Mouse (Mus musculus): ENCODE measurements at regions not wholly inside any gene's neighbourhood (a gene's known extent, or its start where the extent isn't known, plus 50 kb on each side); places are given as distances from the start of the nearest gene placed in this dataset.

DNA sequence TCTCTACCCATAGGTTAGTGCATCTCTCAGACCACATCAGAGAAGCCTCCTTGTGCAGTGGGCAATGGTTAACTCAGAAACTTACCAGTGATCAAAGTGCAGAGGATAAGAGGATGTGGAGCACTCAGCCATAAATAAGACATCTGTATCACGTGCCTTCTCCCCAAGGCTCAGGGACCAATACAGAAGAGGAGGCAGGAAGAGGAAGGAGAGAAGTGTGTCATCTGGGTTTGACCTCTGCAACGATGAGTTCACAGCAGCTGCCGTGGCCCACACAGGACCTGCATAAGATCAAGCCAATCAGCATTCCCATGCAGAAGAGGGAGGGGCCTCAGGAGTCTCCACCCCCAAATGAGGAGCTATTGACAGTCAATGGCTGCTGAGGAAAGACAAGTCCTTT is 252.8 kb downstream of the Gm12728 start:
- DNase-seq (ENCODE audit: low read depth), result no peak

DNA sequence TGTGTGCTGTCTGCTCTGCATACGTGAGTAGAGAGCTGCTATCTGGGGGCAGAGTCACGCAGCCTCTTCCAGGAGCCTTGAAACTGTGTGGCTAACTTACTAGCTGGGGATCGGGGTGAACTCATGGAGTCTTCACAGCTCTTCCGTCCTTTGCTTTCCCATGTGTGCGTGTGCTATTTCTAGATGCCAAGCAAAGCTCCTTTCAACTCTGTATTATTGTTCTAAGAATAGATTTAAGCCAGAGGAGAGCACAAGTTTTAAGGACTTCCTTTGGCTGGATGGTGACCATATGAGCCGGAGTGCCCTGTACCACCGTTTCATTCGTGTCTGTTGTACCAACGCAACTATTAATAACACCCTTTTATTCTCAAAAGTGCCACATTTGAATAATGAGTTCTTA is 254.0 kb downstream of the Gm12728 start:
- DNase-seq (ENCODE audit: low read depth), result no peak

DNA sequence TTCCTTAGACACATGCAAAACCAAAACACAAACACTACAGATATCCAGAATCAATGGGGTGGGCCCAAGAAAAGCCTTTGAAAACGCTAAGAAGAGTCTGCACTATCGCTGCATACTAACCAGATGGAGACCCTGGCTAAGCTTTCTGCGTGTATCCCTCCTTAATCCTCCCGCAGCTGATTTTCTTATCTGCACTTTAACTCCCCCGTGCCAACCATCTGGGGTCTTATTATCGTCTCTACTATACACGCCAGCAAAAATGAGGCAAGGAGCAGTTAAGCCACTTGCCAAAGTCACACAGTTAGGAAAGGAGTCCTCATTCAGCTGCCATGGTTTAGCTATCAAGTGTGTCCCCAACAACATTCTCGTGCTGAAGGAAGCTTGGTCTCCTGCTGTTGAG is 258.4 kb downstream of the Gm12728 start:
- DNase-seq (ENCODE audit: low read depth), result no peak

DNA sequence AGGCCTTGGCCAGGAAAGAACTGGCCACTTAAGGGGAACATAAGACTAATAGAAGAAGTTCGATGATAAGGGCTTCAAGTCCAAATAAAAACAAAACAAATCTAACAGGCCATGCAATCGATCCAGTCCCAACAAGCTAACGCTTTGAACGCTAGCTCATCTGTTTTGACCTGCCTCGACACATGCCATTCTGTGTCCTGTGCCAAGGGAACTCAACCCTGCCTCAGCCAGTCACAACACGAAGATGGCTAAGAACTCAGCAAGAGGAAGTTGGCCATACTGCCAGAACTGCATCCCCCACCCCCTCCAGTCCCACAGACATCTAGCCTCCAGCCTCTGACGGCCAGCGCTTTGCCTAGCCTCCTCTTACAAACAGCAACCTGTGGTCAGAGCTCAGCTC is 259.1 kb downstream of the Gm12728 start:
- DNase-seq (ENCODE audit: low read depth), result no peak

DNA sequence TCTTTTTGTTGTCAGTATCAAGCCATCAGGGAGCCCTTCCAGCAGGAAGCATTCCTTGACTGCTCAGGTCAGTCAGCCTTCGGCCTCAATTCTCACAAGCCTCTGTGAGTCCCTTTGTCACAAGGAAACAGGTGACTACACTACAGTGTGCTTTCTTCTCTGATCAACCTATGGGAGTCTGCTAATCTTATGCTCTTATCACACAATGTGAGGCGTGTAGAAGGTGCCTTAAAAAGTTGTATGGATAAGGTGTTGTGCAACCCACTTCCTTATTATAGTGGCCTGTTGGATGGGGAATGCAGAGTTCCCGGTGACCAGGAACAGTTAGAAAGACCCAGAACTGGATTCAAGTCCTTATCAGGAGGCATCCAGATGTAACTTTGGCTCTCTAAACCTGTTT is 260.2 kb downstream of the Gm12728 start:
- no peak for DNase-seq (ENCODE audit: low read depth)

DNA sequence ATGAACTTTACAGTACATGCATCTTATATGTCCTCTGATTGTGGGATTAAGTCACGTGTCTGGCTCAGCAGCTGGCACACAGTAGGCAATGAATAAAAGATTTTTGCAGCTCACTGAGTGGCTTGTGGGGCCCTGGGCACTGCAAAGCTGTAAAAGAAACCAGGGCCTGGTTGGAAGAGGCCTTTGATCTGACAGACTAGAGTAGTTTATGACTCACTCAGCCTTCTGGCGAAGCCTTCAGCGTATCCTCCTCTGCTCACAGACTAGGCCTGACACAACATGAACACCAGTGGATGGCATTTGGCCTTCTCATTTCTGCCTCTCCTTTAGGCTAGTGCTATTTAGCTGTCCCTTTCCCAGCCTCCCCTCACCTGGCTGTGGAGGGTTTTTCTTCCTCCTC is 260.6 kb downstream of the Gm12728 start:
- no peak for DNase-seq (ENCODE audit: low read depth)

DNA sequence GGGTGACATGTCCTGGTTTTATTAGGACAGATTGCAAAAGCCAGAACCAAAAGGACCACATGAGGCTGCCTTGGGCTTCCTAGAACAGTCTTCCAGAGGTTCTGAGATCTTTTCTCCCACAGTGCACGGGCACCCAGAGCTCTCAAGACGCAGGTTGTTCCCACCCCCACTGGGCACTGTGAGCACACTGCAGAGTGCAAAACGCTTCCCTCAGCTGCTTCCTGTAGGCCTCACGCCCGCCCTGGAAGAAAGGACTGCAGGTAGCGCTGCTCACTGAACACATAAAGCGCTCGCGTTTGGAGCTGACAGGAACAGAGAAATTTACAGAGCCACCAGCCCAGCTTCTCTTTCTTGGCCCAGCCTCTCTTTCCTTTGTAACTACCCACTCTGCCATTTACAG is 262.5 kb upstream of the Usp24 start:
- DNase-seq (ENCODE audit: low read depth), result no peak

DNA sequence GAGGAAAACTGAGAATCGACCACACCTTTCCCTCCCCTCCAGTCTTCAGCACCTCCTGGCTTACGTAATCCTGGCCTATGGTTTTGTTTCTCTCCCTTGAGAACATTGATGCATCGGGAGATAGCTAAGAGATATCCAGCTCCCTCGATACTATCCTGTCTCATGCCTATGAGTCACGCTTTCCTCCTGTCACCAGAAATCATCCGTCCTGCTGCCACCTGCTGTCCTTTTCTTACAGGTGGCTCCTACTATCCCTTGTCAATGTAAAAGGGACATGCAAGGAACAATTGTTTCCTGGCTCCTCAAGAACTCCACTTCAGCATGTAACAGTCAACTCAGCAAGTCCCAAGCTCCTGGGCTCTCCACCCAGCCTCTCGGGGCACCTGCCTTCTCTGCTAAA is 261.7 kb upstream of the Usp24 start:
- no peak for DNase-seq (ENCODE audit: low read depth)

DNA sequence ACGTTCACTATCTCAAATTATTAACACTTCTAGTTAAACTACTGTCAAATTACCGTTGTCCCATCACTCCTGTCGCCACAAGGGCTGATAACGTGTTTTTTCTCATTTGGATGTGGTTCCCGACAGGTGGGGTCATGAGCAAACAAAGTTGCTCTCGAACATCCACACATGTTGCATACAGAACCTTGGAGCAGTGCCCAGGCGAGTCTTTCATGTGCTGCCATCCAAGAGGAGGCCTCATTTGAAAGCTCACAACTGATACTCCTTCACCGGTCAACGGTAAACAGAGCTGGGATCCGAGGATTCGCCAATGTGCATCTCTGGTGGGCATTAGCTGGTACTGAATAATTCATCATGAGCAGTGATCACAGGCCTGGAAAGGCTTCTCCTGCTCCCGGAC is 253.4 kb upstream of the Usp24 start:
- DNase-seq (ENCODE audit: low read depth), result no peak

DNA sequence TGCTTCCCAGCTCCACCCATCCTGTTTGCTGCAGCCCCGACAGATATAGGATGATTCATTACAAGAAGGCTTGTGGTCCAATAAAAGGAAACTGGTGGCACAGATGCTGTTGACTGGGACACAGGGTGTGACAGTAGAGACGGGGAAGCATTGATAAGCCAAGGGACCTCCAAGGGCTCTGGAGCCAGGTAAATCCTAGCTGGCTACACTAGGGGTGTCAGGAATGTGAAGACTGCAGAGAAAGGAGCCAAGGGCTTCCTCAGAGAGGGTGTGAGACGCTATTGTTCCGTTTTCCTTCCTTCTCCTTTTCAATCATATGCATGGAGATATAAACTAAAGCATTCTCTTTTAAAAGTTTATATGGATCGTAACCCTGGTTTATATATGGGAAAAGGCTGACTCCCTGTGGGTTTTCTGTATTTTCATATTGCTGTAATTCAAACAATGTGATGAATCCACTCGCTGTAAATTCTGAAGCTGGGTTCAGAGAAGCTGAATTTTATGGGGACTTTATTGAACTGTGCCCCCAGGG is 252.1 kb upstream of the Usp24 start:
- DNase-seq (ENCODE audit: low read depth), result no peak

DNA sequence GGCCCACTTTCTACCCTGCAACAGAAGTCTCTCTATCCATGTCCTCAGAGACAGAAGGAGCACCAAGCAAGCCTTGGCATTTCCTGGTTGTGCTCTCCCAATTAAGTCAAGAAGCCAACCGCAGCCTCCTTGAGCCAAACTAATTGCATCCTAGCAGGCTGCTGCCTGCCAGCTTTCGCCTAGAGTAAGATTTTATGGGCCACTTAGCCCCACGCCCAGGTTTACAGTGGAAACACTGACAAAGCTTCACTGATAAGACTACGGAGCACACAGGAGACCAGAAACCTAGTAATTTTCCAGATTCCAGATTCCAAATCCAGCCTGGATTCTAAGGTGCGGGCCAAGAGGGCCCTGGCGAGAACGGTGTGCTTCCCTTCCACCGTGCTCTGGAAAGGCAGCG is 249.0 kb upstream of the Usp24 start:
- DNase-seq (ENCODE audit: low read depth), result no peak

DNA sequence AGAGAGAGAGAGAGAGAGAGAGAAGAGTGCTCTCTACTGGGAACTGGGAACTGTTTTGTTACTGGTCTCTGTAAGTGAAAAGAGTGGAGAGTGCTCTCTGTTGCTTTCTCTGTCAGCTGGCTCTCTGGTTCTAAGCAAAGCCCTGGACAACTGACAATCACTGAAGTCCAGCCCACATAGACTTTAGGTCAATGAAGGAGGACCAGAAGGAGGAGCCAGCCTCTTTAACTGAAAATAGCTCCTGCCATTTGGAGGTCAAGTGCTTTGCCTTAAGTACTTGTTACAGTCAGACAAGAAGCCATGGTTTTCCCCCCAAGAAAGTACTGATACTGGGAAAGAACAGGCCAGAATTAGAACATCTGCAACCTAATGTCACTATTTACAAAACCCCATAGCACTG is 232.5 kb upstream of the Usp24 start:
- no peak for DNase-seq (ENCODE audit: low read depth)

DNA sequence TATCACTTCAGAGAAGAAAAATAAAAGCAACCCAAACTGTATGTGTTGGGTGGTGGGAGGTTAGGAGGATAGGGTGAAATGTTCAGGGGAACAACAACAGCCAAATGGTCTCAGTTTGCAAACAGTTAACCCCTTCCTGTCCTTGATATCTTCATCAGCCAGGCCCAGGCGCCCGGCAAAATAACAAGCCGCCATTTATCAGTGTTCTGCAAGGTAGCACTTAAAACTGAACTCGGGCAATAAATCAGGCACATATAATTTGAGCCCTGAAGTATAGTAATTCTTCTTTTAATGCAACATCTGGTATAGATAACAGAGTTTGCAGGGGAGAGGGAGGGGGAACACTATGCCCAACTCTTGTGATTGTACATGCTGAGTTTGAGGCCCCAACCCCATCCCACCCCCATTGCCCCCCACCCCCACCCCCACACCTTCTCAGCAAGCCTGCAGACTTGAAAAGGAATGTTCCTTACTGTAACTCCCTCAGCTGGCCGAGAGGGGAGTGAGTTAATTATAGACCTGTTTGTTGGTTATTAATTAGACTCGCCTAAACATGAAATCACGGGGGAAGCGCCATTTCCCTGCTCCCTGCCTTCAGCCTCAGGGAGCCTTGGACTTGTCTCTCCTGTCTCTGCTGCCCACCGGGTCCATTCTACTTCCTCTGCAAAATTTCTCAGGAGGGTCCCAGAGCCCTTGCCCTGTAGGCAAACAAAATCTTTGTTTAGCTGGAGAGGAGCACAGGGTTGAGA is 223.9 kb upstream of the Usp24 start:
- no peak for DNase-seq (ENCODE audit: low read depth)

DNA sequence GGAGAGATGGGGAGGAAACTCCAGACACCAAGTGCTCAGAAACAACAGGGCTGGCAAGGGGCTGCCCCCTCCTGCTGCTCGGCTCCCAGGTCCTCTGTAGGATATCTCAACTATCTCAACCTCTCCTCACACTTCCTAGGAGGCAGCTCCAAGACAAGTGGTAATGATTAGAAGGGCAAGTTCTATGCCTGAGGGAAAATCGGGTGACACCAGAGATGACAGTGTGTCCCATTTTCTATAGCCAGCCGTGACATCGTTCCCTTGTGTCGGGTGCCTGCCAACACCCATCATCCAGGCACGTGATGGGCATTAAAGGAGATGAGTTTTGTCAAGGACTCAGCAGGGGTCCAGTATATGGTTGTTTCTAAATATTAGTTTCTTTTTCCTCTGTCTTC is 223.3 kb upstream of the Usp24 start:
- DNase-seq (ENCODE audit: low read depth), result no peak

DNA sequence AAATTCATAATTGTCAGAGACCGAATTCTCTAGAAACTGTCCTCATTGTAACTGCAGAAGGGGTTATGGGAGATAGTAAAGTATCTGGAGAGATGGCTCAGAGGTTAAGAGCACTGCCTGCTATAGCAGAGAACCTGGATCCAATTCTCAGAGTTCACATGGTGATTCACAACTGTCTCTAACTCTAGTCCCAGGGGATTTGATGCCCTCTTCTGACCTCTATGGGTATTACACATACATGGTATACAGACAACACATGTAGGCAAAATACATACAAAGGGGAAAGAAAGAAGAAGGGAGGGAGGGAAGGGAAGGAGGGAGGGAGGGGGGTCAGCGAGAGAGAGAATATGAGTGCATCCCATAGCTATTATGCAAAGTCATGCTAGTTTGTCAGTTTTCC is 222.8 kb upstream of the Usp24 start:
- peak; percentile 3 for DNase-seq (ENCODE audit: low read depth)

DNA sequence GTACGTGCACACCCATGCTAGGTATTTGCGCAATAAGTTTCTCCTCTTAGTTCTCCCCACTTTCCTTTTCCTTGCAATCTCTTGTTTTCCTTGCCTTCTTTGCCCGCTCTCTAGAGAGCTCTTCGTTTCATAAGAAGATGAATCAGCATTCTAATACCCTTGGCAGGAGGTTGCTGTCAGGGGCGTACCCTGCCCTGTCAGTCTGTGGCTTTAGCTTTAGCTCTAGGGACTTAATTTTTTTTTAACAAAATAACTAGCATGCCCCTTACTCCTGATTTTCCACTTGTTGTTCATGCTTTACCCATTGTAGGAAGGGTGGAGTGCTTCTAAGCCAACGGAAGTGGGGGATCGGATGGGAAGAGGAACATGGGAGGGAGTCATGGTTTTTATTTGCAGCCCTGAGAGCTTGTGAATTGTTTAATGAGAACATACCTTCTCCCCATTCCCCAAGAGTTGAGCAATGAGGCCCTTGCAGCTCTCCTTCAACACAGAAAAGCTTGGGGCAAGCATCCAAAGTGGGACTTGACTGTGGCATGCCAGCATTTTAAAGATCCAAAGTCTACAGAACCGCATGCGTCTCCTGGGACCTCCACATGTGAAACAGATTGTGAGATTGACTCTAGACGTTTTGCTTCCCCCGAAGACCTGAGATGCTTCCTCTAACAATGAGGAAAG is 221.0 kb upstream of the Usp24 start:
- DNase-seq (ENCODE audit: low read depth), result no peak

DNA sequence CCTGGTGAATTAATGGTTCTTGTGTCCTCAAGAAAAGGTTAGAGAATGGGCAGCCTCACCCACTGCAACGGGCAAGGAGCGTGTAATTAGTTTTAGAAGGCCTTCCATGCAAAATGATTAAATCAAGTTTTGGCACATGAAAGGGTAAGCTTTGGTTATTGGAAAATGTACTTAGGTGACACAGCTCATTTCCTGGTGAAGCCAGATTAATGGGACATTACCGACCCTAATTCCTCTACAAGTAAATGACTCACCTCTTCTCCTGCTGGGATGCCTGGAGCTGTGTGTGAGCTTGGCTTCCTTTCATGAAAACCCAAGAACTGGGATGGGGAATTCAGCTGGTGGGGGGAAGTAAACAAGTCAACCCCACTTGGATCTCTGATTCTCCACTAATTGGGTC is 219.9 kb upstream of the Usp24 start:
- no peak for DNase-seq (ENCODE audit: low read depth)

DNA sequence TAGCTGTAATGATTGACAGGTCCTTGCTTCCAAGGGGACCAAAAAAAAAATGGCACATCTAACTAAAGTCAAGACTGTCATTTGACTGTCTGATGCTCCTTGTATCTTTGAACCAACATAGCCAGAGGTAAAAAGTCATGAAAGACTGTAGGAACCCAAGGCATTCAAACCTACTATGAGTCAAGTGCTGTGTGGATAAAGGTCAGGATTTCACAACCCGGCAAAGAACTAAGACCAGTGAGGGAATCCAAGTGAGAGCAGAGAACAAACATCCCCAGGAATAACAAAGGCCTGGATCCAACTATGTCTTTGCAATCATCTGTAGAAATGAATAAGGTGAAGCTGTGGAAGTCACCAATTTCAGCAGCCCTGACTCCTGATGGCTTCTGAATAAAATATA is 218.2 kb upstream of the Usp24 start:
- DNase-seq (ENCODE audit: low read depth), result no peak

DNA sequence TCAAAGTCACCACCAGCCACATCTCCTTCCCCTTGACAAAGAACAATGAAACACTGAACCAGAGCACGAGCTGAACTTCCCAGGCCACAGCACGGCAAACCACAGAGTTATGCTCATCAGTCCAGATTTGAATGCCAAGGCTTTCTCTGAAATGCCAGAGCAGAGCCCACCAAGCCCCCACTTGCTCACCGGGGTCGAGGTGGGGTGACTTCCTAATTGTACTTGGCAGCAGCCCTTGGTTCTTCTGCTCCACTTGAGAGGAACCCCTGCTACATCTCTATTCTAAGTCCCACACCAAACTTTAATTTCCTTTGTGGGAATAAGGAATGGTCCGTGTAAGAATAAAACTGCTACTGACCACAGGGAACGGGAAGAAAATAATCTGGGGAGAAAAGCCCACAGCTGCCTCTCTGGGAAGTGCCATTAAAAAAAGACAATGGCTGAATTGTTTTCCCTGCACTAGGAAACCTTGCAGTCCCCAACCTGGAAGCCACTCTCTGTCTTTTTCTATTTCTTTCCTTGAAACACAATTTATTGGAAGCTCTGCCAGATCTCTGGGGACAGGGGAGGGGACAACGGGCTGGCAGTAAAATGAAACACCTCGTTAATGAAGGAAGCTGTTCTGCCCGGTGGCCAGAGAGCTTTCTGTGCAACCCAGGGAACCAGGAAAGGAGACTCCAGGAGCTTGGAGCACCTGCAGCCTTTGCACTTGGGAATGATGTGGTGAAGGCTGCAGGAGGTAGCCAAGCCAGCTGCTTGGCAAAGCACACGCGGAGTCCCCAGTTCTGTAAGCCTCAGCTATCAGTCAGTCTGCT is 215.6 kb upstream of the Usp24 start:
- DNase-seq (ENCODE audit: low read depth), result no peak

DNA sequence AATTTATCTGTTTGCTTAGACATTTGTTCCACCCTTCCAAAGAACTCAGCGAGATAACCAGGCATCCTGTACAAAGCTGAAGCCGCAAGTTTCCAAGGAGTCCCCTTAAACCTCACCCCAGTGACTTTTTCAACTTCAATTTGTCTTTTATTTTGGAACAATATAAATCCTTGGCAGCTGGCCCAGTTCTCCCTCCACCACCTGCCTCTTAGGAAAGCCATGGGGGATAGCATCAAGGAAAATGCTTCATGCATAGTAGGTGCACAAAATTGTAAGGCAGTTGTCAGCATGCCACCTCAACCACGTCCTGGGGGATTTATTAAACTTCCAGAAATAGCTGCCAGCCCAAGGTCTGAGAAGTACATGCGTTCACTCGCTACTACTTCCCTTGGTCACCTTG is 214.1 kb upstream of the Usp24 start:
- no peak for DNase-seq (ENCODE audit: low read depth)

DNA sequence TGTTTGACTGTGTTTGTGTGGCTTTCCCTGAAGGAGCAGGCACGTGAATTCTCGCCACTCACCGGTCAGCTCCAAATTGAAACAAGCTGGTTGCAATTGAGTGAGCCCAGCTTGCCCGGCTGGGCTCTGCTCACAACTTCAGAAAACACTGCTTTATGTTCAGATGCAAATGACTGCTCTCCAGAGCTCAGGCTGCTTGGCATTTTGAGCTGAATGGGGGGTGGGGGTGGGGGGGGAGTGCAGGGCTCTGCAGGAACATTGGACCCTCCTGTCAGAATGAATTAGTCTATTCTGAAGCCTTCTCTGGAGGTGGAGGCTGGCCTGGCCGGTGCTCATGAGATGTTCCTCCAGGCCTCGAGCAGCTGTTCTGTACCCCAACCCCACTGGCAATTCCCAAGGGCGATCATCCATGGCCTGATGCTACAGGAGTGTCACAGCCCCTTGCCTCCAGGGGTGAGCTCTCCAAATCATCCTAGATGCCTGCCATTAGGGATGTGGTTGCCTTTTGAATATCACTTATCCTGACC is 213.5 kb upstream of the Usp24 start:
- no peak for DNase-seq (ENCODE audit: low read depth)

DNA sequence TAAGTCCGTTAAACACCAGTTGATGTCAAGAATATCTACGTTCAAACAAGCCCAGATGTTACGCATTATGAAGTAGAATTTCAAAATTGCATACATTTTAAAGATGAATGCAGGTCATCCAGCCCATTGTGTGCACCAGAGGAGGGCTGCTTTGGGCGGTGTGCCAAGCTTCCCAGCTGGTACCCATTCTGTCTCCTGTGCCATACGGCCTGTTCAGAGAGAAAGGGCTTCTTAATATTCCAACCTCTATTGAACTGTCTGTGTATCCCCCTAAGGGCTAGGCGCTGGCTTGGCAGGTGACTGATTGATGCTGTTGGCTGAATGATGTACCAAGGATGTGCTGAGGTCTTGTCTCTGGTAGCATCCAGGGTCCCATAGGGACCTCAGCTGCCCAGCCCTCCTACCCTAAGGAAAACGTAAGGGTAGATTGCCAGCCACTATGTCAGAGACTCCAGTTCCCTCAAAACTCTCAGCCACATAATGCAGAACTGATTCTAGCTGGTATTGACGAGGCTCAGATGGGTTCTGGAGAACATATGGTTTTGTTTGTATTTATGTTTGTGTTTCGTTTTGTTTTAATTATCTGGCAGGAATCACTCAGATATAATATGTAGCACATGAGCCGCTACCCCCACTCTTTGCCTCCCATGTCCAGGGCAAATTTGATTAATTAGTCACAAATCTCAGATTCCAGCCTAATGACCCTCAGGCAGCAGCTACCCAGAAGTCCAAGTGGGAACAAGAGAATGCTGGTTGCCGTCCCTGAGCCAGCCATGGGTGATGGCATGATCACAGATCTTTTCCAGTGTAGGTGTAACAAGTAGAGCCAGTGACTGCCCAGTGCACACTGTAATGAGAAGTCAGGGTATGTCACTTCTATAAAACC is 212.0 kb upstream of the Usp24 start:
- DNase-seq (ENCODE audit: low read depth), result no peak
